Mouse (Mus musculus): ENCODE results near the gene Hist1h1c. TPM values are rescaled to one million over a fixed set of nuclear protein-coding genes. Genes with fewer than 3 reads are reported as not detected.
"Not testable (repeated sequence)": the region's sequence is repeated elsewhere in the genome, so short reads cannot be mapped to it uniquely, and the experiment has no call there.

The Hist1h1c gene
- polyA plus RNA-seq, 1 experiment from 2014 or later = 107 TPM

DNA sequence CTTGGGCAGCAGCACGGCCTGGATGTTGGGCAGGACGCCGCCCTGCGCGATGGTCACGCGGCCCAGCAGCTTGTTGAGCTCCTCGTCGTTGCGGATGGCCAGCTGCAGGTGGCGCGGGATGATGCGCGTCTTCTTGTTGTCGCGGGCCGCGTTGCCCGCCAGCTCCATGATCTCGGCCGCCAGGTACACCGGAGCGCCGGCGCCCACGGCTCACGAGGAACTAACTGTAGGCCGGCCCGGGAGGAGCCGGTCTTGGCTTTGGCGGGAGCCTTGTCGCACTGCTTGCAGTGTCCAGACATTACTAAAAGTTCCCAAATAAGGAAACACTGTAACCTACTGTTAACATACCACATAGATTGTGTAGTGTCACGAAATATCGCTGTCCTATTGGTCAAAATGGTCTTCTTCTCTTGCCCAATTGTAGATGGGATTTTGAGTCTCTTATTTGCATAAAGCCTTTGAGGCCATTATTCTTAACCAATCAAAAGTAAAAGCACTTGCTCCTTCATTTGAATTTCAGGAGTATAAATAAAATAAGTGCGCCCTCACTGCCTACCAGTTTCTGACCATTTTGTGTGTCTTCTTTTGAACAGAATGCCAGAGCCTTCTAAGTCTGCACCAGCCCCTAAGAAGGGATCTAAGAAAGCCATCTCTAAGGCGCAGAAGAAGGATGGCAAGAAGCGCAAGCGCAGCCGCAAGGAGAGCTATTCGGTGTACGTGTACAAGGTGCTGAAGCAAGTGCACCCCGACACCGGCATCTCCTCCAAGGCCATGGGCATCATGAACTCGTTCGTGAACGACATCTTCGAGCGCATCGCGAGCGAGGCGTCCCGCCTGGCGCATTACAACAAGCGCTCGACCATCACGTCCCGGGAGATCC is 7.8 kb downstream of the Hist1h1c start, which contains the start of gene Hist1h2bb:
Gene Hist1h2bb (plus strand): TSS at position 534 of the 880 bp plus-strand sequence.
- not testable (repeated sequence) for H3K9me3 ChIP-seq (ENCODE audit: control insufficient read depth); H3K36me3 ChIP-seq (ENCODE audit: control insufficient read depth, insufficient read depth); H3K4me1 ChIP-seq (replicated peaks; ENCODE audit: control insufficient read depth, insufficient read depth, low read length); H3K27me3 ChIP-seq (replicated peaks; ENCODE audit: control insufficient read depth, insufficient read depth, low read length)
- ATAC-seq = peak; percentile 87
- Histone ChIP-seq H3K9ac (ENCODE audit: low read depth, low read length) (peak within 1 kb of the TSS; percentile 52), H3K27ac (ENCODE audit: low read depth, low read length) (peak within 1 kb of the TSS; percentile 94), H3K4me3 (ENCODE audit: low read depth, low read length) (peak within 1 kb of the TSS; percentile 36), H3K4me2 (replicated peaks; ENCODE audit: low read depth) (peak within 1 kb of the TSS; percentile 68)
- TF ChIP-seq CTCF (IDR thresholded peaks at IDR 0.05; ENCODE audit: low read depth) = peak; percentile 38
- WGBS = under 1% methylated on average over 37 of the region's 58 CpGs

DNA sequence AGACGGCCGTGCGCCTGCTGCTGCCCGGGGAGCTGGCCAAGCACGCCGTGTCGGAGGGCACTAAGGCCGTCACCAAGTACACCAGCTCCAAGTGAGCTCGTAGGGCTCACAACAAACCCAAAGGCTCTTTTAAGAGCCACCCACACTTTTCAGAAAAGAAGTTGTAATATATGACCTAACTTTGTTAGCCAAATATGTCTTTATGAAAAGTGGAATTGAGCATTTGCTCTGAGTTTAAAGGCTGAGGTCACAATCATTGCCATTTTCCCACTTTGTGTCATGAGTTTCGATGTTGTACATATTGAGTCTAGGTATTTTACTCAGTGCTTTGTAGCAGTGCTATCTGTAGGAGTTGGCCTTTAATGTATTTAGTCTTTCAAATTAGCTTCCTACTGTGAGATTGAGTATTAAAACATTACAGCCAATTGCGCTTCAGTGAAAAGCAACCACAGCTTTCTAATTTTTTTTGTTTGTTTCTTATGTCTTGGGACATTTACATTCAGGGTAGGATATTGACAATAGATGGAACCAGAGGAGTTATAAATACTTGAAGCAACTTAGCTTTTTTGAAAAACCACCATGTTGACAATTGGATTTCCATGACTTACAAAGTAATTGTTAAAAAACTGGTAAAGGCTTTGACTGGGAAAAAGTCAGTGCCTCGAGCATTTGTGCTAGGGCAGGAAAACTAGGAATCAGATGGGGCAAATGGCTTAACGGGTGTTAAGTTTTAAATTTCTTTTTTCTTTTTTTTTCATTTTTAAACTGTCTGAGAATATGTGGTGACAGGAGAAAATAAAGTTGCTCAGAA is 8.7 kb downstream of the Hist1h1c start:
- no peak for TF ChIP-seq CTCF (IDR thresholded peaks at IDR 0.05; ENCODE audit: low read depth)
- Histone ChIP-seq H3K9me3 (ENCODE audit: control insufficient read depth) (no peaks in the 10 kb centered on the region), H3K9ac (ENCODE audit: low read depth, low read length) (no peak overlapping the region), H3K4me1 (replicated peaks; ENCODE audit: control insufficient read depth, insufficient read depth, low read length) (peaks cover 4% of the 10 kb centered on the region; the same call in 1 of the 2 replicates), H3K36me3 (ENCODE audit: control insufficient read depth, insufficient read depth) (no peaks in the 10 kb centered on the region), H3K4me2 (replicated peaks; ENCODE audit: low read depth) (peak overlapping the region; percentile 68), H3K27ac (ENCODE audit: low read depth, low read length) (peak overlapping the region; percentile 94), H3K27me3 (replicated peaks; ENCODE audit: control insufficient read depth, insufficient read depth, low read length) (no peaks in the 10 kb centered on the region), H3K4me3 (ENCODE audit: low read depth, low read length) (peak overlapping the region; percentile 36)
- WGBS = 7% methylated on average over 9 of the region's 13 CpGs
- ATAC-seq = no peak; the same call in 1 of the 2 replicates

DNA sequence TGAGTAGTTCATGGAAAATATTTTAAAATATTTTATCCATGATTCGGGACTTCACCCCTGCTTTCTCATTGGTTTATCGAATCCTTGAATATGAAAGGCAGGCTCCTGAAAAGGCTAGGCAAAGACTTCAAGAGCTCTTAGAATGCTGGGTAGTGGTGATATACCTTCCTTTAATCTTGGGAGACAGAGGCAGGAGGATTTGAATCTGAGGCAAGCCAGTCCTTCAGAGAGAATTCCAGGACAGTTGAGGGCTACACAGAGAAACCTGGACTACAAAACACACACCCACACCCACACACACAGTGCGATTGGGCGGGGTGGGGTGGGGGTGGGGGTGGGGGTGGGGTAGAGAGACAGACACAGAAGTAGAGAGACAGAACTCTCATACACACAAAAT is 9.3 kb downstream of the Hist1h1c start:
- no peak overlapping the region for H3K4me3 ChIP-seq (ENCODE audit: low read depth, low read length)
- peaks cover 4% of the 10 kb centered on the region; the same call in 1 of the 2 replicates for H3K4me1 ChIP-seq (replicated peaks; ENCODE audit: control insufficient read depth, insufficient read depth, low read length)
- H3K27ac ChIP-seq (ENCODE audit: low read depth, low read length) = no peak overlapping the region; the same call in 1 of the 2 replicates
- 10% methylated on average over 4 of the region's 4 CpGs for WGBS
- no peak for TF ChIP-seq CTCF (IDR thresholded peaks at IDR 0.05; ENCODE audit: low read depth)
- no peak for ATAC-seq
- H3K27me3 ChIP-seq (replicated peaks; ENCODE audit: control insufficient read depth, insufficient read depth, low read length) = no peaks in the 10 kb centered on the region
- no peak overlapping the region for H3K4me2 ChIP-seq (replicated peaks; ENCODE audit: low read depth)
- H3K36me3 ChIP-seq (ENCODE audit: control insufficient read depth, insufficient read depth) = no peaks in the 10 kb centered on the region
- no peaks in the 10 kb centered on the region for H3K9me3 ChIP-seq (ENCODE audit: control insufficient read depth)
- H3K9ac ChIP-seq (ENCODE audit: low read depth, low read length) = no peak overlapping the region

DNA sequence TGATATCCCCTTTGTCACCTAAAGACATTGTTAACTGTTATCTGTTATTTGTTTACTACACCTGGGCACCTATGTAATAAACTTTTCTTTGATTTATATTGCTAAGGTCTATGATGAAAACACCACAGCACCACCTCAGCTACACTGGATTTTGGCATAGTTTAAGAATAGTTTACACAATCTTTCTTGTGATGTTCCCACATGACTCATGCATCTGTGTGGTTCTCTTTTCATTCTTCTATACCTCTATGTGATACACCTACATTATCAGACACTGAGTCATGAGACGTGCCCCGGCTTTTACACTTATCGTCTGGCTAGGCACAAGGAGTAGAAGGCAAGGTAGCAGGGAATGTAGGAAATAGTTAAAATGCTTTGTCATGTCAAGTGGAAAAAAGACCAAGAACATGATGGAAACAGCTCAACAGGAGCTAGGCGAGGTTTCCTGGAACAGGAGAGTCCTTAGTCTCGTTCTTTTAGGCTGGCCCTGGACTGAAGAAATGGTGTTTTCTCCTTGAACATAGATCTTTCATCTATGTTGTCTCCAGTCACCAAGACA is 11.0 kb downstream of the Hist1h1c start:
- WGBS = 94% methylated on average over 5 of the region's 5 CpGs
- no peak overlapping the region for H3K4me3 ChIP-seq (ENCODE audit: low read depth, low read length)
- H3K4me1 ChIP-seq (replicated peaks; ENCODE audit: control insufficient read depth, insufficient read depth, low read length) = peaks cover 4% of the 10 kb centered on the region; the same call in 1 of the 2 replicates
- no peak for TF ChIP-seq CTCF (IDR thresholded peaks at IDR 0.05; ENCODE audit: low read depth)
- no peaks in the 10 kb centered on the region for H3K9me3 ChIP-seq (ENCODE audit: control insufficient read depth)
- no peak overlapping the region for H3K9ac ChIP-seq (ENCODE audit: low read depth, low read length)
- ATAC-seq = no peak
- H3K36me3 ChIP-seq (ENCODE audit: control insufficient read depth, insufficient read depth) = no peaks in the 10 kb centered on the region
- no peaks in the 10 kb centered on the region for H3K27me3 ChIP-seq (replicated peaks; ENCODE audit: control insufficient read depth, insufficient read depth, low read length)
- no peak overlapping the region for H3K4me2 ChIP-seq (replicated peaks; ENCODE audit: low read depth)
- H3K27ac ChIP-seq (ENCODE audit: low read depth, low read length) = 0 out of 2 replicates have a peak overlapping the region, but pooled peaks have one; percentile 16

DNA sequence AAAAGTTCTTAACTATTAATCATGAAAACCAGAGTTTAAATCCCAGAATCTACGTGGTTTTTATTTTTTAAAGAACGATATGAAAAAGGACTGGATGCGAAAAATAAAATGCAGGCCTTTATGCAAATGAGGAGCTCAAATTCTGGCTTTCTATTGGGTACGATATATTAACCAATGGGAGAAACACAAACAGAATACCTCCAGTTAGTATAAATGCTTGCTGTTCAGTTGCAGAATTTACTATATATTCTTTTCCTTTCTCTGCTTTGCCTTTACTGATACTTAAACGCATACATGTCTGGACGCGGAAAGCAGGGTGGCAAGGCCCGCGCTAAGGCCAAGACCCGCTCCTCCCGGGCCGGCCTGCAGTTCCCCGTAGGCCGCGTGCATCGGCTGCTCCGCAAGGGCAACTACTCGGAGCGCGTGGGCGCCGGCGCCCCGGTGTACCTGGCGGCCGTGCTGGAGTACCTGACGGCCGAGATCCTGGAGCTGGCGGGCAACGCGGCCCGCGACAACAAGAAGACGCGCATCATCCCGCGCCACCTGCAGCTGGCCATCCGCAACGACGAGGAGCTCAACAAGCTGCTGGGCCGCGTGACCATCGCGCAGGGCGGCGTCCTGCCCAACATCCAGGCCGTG is 12.3 kb downstream of the Hist1h1c start, which contains the start of gene Hist1h2ab:
Gene Hist1h2ab (plus strand): TSS at position 288 of the 639 bp plus-strand sequence.
- not testable (repeated sequence) for H3K36me3 ChIP-seq (ENCODE audit: control insufficient read depth, insufficient read depth); H3K9ac ChIP-seq (ENCODE audit: low read depth, low read length); H3K9me3 ChIP-seq (ENCODE audit: control insufficient read depth); H3K27me3 ChIP-seq (replicated peaks; ENCODE audit: control insufficient read depth, insufficient read depth, low read length); H3K4me1 ChIP-seq (replicated peaks; ENCODE audit: control insufficient read depth, insufficient read depth, low read length)
- peak within 1 kb of the TSS; percentile 32 for H3K4me3 ChIP-seq (ENCODE audit: low read depth, low read length)
- TF ChIP-seq CTCF (IDR thresholded peaks at IDR 0.05; ENCODE audit: low read depth) = peak; percentile 38; the same call in 1 of the 2 replicates
- under 1% methylated on average over 24 of the region's 47 CpGs for WGBS
- peak; percentile 50; the same call in 1 of the 2 replicates for ATAC-seq
- H3K27ac ChIP-seq (ENCODE audit: low read depth, low read length) = peak within 1 kb of the TSS; percentile 77
- H3K4me2 ChIP-seq (replicated peaks; ENCODE audit: low read depth) = peak within 1 kb of the TSS; percentile 72

Data from intestine, postnatal 0 days (tissue).